Mouse (Mus musculus): ENCODE results near the gene Ppard.

Gene Ppard

DNA sequence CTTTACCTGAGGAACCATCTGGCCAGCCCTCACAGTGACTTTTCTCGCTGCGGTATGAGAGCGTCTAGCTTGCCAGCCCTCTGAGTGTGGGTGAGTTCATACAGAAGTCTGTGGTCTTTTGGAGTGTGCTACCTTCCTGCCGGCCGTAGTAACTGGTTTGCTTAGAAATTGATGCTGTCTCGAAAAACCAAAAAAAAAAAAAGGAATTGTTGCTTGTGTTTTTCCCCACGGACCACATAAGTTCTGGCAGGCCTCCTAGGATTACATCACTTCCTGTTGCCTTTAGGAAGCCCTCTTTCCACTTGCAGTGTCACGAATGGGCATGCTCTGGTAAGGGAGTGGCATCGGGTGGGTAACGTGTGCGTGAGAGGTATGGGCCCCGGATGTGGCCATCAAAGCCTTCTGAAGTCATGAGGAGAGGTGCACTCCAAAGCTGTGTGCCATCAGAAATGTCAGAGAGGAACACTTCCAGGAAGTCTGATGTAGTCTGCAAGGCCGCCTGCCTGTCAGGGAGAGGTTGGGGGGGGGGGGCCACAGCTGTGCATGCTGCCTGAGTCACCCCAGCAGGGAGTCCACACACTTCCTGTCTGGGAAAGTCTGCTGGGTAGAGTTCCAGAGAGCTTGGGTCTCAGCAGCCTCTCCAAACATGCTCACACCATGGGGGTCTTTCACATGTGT lies 24.3 kb downstream of the Ppard start:
- DNase-seq (ENCODE audit: low spot score) = no peak

DNA sequence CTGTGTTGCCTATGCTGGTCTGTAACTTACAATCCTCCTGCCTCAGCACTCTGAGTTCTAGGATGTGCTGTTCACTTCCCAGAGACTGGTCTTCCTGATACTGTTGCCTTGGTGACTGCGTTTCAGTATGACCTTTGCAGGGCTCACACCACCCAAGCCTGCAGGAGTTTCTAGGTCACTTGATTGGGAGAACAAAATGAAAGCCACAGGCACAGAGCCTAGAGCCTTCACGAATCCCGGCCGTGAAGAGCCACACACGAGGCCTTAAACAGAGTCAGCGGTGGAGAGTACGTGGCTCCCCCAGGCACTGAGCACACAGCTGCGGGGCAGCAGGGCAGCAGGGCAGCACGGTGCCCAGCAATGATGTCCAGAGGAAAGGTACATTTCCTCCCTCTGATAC lies 25.8 kb downstream of the Ppard start:
- no peak for DNase-seq (ENCODE audit: low spot score)

DNA sequence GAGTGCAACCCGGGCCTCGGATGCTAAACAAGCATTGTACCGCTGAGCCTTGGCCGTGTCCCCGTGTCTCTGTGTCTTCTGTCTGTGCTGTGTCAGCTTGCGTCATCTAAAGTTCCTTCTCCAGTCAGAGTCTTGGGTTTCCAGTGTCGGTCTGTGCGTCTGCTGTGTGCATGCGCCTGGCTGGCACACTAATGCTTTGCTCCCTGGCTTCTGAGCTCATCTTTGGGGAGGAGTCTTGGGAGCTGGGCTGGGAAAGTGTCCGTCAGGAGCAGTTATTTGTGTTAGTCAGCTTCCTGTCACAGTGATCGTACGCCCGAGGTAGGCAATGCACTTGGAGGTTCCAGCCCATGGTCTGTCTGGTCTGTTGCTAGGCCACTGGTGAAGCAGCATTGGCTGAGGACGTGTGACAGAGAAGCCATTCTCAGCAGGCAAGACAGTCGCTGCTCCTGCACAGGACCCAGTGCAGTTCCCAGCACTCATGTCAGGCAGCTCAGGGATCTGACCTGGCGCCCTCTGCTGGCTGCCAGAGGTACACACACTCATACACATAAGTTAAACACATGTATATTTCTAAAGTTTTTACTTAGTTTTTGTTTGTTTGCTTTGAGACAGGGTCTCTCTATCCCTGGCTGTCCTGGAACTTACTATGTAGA lies 27.5 kb downstream of the Ppard start:
- DNase-seq (ENCODE audit: low spot score) = no peak

DNA sequence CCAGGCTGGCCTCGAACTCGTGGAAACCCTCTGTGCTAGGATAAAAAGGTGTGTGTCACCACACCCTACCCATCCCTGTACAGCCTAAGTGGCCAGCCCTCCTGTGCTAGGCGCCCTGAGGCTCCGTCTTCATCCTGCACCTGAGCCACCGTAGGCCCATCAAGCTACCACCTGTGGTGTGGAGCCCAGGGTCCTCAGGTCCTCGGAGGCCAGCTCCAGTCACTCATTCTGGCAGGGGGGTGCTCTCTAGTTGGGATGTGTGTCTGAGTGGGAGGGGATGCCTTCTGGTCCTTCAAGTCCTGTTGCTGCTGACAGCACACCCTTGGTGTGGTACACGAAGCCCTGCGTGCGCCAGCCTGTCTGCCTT lies 28.0 kb downstream of the Ppard start:
- no peak for DNase-seq (ENCODE audit: low spot score)

DNA sequence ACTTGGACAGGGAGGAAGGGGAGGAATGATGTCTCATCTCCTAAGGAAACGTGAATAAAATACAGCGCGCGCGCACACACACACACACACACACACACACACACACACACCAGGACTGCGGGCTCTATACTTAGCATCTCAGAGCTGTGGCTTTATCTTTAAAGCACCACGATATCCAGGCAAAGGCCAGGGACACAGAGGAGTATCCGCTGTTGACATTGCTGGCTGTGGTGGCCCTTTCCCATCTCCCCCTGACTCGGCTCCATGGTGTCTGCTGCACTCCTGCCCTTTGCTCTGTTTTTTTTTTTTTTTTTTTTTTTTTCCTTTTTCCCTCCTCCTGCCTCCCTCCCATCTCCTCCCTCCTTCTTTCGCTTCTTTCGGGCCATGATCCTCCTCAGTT lies 29.3 kb downstream of the Ppard start:
- DNase-seq (ENCODE audit: low spot score) = peak; percentile 63

DNA sequence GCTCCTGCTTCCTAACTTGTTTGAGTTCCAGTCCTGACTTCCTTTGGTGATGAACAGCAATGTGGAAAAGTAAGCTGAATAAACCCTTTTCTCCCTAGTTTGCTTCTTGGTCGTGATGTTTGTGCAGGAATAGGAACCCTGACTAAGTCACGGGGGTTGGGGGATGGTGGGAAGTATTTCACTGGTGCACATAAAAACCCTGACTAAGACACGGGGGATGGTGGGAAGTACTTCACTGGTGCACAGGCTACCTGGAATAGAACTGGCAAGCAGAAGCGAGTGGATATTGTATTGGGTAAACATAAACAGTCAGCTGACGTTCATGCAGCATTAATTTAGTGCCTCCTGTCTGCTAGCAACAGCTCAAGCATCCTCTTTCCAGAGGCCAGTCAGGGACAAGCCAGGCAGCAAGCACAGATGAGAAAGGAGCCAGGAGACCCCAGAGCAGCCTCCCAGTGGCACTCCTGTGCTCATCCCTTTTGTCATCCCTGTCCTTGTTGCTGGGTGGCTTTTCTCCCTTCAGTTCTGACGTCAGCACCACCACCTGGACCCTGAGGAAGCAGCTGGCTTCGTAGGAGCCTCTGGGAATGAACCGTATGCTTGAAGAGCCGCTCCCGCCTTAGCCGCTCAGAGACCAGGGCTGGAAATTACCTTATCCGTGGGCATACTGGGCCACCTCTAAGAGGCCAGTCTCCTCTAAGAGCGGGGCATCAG lies 30.8 kb downstream of the Ppard start:
- DNase-seq (ENCODE audit: low spot score) = no peak

DNA sequence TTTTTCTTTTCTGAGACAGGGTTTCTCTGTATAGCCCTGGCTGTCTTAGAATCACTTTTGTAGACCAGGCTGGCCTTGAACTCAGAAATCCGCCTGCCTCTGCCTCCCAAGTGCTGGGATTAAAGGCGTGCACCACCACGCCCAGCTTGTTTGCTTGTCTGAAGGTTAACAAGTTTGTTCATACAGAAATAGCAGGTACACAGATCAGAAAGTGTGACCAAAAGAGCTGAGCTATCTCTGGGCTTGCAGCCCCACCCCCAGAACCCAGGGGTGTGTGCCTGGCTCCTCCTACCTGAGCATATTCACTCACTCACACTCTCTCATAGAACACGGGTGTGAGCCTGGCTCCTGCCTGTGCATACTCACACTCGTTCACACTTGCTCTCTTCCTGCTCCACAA lies 34.8 kb downstream of the Ppard start:
- DNase-seq (ENCODE audit: low spot score) = no peak

DNA sequence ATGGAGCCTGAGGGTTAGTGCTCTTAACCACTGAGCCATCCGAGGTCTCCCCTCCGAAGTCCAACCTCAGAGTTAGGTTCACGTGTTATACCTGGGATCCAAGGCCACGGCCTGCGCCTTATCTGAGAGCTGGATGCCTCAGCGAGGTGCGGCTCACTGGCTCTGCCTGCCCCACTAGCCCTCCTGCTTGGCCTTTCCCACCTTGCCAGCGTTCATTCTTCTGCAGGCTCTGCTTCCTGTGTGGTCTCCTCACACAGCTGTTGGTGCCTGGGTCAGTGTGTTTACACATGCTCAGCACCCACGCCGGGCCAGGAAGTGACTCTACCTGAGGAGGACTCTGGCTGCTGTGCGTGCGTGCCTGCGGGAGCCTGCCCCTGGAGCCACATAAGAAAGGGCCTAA lies 37.7 kb downstream of the Ppard start:
- DNase-seq (ENCODE audit: low spot score) = peak; percentile 61

DNA sequence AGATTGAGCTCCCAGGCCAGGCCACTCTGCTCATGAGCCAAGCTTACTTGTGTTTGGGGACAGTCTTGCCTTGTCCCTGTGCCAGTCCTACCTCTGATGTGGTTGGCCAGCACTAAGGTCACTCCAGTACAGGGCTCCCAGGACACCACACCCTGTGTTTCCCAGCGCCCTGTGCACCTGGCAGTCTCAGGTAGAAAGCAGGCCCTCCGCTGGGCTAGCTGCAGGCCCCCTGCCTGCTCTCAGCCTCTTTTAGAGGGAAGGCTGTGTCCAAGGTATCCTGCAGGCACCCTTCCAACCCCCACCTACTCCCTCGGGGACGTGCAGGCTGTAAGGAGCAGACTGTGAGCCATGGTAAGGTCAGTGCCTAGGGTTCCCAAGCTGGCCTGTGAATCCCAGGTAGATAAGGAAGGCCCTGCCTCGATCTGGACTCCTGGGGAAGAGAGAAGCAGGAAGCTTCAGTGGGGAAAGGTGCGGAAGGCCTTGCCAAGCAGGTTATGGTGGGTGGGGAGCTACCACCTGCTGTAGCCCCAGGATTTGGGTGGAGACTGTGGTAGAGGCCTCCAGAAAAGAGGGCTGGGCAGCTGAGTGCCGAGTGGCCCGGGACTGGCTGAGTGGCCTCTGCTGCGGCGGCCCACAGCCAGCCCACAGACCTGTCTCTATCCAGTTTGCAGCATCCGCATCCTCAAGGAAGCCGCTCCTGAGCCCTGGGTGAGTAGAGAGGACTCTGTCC lies 39.2 kb downstream of the Ppard start:
- no peak for DNase-seq (ENCODE audit: low spot score)

DNA sequence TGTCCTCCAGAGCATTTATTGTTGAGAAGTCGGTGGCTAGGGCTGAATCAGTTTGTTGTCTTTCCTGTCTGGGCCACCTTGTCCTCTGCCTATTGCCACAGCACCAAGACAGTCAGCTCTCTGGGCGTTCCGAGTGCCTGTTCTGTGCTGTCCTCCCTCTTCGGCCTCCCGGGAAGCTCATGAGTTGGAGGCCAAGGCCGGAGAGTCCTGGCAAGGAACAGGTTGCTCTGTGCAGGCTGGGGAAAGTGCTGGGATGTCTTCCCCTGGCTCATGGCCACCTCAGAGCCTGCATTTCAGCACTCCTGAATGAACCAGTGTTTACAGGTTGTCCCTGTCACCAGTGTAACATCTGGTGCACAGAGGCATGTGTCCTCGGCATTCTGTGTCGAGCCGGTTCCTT lies 39.8 kb downstream of the Ppard start:
- DNase-seq (ENCODE audit: low spot score) = no peak

DNA sequence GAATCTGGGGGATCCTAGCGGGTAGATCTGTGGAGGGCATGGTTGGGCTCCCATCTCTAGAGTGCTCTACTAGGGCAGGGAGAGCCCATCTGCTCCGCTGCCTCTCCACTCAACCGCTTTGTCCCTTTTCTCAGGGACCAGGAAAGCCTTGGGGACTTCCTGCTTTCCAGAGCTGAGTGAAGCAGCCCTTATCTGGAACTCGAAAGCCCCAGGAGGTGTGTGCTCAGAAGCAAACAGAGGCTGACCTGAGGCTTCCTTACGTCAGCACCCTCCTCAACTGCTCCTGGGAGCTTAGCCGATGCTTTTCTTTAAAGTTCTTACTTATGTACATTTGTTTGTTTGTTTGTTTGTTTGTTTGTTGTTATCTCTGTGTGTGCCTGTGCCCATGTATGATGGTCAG lies 40.3 kb downstream of the Ppard start:
- DNase-seq (ENCODE audit: low spot score) = peak; percentile 58

DNA sequence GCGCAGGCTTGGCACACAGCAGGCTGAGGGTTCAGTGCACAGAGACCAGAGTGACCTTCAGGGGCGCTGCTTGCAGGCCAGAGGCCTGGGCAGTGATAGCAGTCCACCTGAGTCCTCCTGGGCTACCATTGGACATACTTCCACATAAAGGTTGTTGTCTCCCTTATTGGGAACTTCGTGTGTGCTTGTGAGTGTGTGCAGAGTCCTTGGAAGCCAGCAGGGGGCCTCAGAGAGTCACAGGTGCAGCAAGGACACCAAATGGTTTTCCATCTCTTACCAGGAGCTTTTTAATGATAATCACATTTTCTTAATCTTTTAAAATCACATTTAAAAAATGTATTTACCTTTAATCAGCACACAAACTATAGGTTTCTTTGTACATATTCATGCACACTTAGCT lies 42.2 kb downstream of the Ppard start:
- DNase-seq (ENCODE audit: low spot score) = no peak

DNA sequence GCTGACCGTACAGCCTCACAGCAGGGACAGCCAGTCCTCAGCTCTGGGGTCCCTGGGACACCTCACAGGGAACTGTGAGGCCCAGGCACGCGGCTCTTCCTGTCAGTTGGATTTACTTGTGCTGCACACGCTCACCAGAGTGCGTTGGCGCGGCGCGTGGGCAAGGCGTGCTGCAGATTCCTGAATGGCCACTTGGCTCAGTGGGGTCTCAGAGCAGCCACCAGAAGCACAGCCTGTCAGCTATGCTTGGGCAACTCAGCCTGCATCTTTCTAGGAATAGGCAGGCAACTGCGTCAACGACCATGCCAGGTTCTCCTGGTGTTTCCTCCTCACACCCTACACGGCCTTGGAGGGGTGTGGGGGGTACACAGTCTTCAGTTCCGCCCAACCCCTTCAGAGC lies 44.7 kb downstream of the Ppard start:
- DNase-seq (ENCODE audit: low spot score) = no peak

DNA sequence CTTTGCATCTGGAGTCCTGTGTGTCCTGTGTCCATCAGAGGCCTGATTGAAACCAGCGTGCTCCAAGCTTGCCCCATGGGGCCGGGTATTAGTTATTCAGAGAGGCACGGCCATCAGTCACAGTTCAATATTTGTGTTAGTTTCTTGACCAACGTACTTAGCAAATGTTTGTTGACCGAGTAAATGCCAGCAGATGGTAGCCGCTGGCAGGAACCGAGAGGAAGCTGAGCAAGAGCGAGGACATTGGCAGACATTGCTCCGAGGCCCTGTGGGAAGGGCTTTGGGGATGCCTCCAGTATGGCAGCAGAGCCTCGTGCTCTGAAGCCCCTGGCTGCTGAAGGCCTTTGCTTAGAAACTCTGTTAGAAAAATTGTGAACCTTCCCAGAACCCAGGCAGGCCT lies 45.2 kb downstream of the Ppard start:
- no peak for DNase-seq (ENCODE audit: low spot score)

DNA sequence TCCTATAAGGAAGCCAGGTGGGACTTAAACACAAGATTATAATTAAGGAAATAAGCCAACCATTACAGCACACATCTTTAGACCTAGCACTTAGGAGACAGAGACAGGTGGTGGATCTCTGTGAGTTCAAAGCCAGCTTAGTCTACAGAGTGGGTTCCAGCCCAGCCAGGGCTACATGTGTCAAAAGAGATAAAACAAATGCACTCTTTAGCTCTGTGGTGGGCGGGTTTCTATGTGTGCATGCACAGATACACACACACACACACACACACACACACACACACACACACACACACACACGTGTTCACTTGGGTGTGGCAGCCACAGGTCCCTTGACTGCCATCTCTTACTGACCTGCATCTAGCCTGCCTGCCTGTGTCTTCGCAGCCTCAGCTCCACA lies 45.7 kb downstream of the Ppard start:
- DNase-seq (ENCODE audit: low spot score) = no peak

DNA sequence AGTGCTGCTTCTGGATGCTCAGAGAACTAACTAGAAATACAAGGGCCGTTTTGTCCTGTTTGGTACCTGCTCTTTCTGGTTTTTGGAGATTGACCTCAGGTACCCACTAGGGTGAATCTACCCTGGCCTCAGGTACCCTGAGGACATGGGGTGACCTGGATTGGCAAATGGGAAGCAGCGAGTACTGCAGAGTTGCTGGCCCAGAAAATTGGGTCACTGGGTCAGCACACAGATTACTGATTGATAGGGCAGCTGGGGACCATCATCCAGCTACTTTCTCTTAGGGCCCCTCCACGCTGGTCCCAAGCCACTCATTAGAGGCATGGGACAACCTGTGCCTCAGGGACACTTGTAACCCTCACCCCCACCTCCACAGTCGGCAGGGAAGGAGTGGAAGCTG lies 46.7 kb downstream of the Ppard start:
- DNase-seq (ENCODE audit: low spot score) = no peak

DNA sequence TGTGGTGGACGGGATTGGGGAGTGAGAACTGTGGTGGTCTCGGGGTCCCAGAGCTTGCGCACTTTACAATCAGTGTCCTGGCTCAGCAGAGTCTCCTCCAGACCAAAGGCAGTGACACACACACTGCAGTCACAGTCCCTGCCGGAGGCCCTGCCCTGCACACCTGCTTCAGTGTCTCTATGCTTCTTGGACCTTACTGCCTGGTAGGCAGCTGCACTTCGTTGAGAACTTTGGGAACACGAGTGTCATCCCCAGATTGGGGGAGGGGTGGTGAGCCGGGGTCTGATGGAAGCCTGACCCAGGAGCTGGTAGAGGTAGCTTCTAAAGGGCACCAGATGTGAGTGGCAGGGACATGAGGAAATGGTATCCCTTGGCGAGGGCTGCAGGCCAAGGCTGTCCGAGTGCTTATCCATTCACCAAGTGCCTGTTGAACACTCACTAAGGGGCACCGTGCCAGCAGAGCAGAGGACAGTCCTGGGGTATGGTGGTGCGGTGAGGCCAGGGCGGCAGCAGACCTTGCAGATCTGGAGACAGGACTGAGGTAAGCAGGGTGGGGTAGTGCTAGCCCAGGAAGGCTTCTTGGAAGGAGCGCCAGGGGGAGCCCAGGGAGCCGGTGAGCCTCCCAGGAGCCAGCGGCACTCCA lies 47.4 kb downstream of the Ppard start:
- no peak for DNase-seq (ENCODE audit: low spot score)

DNA sequence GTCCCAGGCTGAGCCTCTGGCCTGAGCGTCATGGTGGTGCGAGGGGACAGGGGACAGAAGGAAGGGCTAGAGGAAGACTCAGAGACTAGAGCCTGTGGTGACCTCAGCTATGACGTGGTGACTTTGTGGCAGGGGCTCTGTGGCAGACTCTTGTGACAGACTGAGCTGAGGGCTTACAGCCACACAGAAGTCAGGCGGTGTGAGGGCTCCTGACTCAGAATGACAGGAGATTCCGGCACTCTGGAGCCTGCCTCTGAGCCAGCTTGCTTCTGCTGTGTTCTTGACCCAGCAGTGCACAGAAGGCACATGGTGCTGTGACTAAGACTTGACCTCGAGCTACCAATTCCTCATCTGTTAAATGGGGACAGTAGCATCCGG lies 47.9 kb downstream of the Ppard start:
- DNase-seq (ENCODE audit: low spot score) = no peak

DNA sequence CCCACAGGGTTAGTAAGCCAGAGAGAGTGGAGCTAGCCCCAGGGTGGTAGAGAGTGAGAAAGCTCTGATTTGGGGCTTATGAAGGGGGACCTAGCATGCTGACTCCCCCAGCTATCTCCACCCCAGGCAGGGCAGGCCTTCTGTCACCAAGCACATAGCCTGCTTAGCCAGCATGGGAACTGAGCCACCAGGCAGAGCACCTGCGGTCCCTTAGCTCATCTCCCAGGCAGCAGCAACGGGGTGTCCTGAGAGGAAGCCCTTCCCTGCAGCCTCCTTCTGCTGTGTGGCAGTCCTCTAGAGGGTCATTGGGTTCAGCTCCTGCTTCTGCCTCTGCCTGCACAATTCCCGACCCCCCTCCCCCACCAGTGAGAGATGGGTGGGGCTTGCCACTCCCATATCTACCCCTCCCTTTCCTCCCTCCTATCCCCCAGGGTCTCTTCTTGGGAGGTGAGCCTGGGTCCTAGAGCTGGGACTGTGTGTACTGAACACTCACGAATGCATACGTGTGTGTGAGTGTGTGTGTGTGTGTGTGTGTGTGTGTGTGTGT lies 48.4 kb downstream of the Ppard start:
- no peak for DNase-seq (ENCODE audit: low spot score)

DNA sequence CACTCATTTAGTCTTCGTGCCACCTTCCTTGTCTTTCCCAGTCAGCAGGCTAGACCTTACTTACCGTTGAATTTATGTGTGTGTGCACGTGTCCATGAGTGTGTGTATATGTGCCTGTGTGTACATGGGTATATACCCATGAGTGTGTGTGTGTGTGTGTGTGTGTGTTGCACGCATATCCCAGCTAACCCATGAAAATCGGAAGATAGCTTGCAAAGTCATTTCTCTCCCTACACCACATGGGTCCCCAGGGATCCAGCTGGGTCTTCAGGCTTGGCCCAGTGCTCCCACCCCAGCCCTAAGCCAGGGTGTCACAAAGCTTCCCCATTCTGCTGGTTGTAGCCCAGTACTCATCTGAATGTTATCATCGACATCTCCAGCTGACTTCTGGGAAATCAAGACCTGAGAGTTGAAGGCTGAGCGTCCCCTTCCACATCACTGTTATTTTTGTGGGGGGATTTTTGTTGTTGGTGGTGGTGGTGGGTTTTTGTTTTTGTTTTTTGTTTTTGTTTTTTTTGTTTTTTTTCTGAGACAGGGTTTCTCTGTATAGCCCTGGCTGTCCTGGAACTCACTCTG lies 49.5 kb downstream of the Ppard start:
- no peak for DNase-seq (ENCODE audit: low spot score)

DNA sequence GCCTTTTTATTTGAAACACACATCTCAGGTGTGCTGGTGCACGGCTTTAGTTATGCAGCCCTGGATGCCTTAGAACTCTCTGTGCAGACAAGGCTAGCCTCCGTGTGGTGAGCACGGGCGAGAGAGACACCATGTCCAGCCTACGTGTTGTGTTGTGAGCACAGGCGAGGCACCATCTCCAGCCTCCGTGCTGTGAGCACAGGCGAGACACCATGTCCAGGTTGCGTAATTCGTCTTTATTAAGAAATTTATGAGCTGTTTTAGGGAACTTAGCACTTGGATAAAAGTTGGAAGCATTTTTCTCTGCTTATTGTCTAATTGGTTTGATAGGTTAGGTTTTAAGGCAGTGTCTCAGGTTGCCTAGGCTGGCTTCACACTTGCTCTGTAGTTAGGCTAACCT lies 50.7 kb downstream of the Ppard start:
- no peak for DNase-seq (ENCODE audit: low spot score)

DNA sequence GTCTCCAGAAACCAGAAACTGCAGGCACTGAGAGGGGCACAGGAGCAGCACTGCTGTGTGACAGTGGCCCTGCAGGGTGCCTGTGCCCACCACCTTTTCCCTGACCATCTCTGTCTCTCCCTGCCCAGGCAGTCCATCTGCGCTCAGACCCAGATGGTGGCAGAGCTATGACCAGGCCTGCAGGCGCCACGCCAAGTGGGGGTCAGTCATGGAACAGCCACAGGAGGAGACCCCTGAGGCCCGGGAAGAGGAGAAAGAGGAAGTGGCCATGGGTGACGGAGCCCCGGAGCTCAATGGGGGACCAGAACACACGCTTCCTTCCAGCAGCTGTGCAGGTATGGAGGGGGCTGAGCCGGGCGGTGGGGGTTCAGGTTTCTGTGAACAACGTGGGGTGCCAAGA lies 53.6 kb downstream of the Ppard start:
- DNase-seq (ENCODE audit: low spot score) = no peak
